Mouse (Mus musculus): ENCODE measurements around the gene Hyal2. TPM values are rescaled to one million over a fixed set of nuclear protein-coding genes. Genes with fewer than 3 reads are reported as not detected.

Hyal2 gene
- polyA plus RNA-seq, 1 experiment from 2014 or later: 143 TPM

DNA sequence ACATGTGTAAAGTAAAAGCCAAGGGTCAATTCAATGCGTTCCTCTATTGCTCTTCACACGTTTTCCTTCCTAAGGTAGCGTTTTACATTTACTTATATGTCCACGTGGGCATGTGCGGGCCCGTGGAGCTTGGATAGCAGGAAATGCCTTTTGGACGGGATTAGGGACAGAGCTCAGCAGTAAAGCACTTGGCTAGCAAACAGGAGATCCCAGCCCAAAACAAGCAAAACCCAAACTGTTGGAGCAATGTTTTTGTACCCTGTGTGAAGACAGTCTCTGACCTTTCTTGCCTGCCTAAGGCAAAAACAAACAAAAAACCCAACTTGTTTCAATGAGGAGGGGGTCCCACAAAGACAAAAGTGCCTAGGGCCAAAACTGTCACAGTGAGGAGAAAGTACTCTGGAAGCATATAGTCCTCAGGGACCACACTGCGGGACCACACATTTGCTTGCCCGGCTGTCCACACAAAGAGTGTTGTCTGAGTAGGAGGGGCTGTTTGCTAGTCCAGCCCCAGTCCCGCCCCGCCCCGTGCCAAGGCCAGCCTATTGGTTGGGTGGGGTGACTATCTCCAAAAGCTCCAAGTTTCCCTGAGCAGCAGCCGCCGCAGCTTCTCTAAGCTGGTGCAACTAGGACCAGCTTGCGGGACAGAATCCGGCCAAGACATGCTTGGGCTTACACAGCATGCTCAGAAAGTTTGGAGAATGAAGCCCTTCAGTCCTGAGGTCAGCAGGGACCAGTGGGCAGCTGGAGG lies 8.8 kb downstream of the Hyal2 start, which contains the start of gene Hyal1:
Gene Hyal1, plus strand, starts transcription at position 571 of the 751 bp plus-strand sequence.
- Histone ChIP-seq H3K27me3 (ENCODE audit: low read depth, poor library complexity, severe bottlenecking) (no peaks in the 10 kb centered on the region), H3K9me3 (replicated peaks) (0 out of 2 replicates have a peak, but pooled peaks cover 6% of the 10 kb centered on the region), H3K36me3 (peaks cover 39% of the 10 kb centered on the region), H3K27ac (replicated peaks) (peak within 1 kb of the TSS; percentile 81), H3K4me1 (peaks cover 66% of the 10 kb centered on the region), H3K4me3 (peak within 1 kb of the TSS; percentile 53)
- WGBS: 30% methylated on average over 16 of the region's 16 CpGs
- peak; percentile 85 for DNase-seq (ENCODE audit: low spot score)

DNA sequence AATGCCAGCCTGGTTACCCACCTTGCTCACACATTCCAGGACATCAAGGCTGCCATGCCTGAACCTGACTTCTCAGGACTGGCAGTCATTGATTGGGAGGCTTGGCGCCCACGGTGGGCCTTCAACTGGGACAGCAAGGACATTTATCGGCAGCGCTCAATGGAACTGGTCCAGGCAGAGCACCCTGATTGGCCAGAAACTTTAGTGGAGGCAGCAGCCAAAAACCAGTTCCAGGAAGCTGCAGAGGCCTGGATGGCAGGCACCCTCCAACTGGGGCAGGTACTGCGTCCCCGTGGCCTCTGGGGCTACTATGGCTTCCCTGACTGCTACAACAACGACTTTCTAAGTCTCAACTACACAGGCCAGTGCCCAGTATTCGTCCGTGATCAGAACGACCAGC lies 10.1 kb downstream of the Hyal2 start:
- H3K36me3 ChIP-seq: peaks cover 31% of the 10 kb centered on the region
- H3K27me3 ChIP-seq (ENCODE audit: low read depth, poor library complexity, severe bottlenecking): no peaks in the 10 kb centered on the region
- DNase-seq (ENCODE audit: low spot score): no peak
- H3K27ac ChIP-seq (replicated peaks): 0 out of 2 replicates have a peak overlapping the region, but pooled peaks have one; percentile 35
- WGBS: 95% methylated on average over 10 of the region's 10 CpGs
- 0 out of 2 replicates have a peak, but pooled peaks cover 6% of the 10 kb centered on the region for H3K9me3 ChIP-seq (replicated peaks)
- peaks cover 67% of the 10 kb centered on the region for H3K4me1 ChIP-seq
- peak overlapping the region; percentile 53; the same call in 1 of the 2 replicates for H3K4me3 ChIP-seq

DNA sequence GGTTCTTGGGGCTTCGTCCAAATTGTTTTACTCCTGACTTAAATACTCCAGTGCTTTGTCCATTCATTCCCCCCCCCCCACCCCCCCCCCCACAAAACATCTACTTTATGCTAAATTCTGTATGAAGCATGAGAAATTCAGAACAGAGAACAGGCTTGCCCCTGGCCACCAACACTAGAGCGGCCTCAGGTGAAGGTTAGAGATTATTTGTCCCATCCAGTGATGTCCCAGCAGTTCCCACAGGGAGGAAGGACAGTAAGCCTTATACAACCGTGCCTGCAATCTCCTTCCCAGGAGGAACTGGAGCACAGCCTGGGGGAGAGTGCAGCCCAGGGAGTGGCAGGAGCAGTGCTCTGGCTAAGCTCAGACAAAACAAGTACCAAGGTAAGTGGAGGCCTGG lies 10.8 kb downstream of the Hyal2 start, which contains the start of gene Naa80:
Gene Naa80, plus strand, starts transcription at position 301 of the 400 bp plus-strand sequence.
- no peak for DNase-seq (ENCODE audit: low spot score)
- H3K36me3 ChIP-seq: peaks cover 31% of the 10 kb centered on the region
- 0 out of 2 replicates have a peak, but pooled peaks cover 2% of the 10 kb centered on the region for H3K9me3 ChIP-seq (replicated peaks)
- 0 out of 2 replicates have a peak within 1 kb of the TSS, but pooled peaks have one; percentile 35 for H3K27ac ChIP-seq (replicated peaks)
- peak within 1 kb of the TSS; percentile 66; the same call in 1 of the 2 replicates for H3K4me3 ChIP-seq
- H3K27me3 ChIP-seq (ENCODE audit: low read depth, poor library complexity, severe bottlenecking): no peaks in the 10 kb centered on the region
- peaks cover 67% of the 10 kb centered on the region for H3K4me1 ChIP-seq
- 81% methylated on average over 3 of the region's 3 CpGs for whole genome bisulfite sequencing

DNA sequence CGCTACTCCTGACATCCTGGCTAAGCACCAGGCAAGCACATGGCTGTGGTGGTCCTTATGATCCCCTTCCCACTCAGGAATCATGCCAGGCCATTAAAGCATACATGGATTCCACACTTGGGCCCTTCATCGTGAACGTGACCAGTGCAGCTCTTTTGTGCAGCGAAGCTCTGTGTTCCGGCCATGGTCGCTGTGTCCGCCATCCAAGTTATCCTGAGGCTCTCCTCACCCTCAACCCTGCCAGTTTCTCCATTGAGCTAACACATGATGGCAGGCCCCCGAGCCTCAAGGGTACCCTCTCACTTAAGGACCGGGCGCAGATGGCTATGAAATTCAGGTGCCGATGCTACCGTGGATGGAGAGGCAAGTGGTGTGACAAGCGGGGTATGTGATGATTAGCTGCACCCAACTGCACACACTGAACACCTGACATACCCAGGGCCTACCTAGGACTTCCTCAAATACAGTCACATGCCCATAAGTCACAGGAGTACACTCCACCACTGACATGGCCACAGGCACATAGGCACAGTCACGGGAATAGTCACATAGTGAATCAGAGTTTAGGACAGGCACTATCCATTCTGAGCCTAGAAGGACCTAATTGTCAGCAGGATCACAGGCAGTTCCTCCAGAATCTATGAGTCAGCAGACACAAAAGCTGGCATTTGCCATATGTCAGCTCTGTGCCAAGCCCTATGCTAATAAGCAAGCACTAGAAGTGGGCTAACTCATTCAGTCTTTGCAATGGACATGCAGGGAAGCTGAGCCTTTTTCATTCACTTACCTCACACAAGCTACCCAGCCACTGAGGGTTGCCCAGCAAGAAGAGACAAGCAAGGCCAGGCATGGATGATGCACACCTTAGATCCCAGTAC lies 11.5 kb downstream of the Hyal2 start:
- peaks cover 67% of the 10 kb centered on the region for H3K4me1 ChIP-seq

DNA sequence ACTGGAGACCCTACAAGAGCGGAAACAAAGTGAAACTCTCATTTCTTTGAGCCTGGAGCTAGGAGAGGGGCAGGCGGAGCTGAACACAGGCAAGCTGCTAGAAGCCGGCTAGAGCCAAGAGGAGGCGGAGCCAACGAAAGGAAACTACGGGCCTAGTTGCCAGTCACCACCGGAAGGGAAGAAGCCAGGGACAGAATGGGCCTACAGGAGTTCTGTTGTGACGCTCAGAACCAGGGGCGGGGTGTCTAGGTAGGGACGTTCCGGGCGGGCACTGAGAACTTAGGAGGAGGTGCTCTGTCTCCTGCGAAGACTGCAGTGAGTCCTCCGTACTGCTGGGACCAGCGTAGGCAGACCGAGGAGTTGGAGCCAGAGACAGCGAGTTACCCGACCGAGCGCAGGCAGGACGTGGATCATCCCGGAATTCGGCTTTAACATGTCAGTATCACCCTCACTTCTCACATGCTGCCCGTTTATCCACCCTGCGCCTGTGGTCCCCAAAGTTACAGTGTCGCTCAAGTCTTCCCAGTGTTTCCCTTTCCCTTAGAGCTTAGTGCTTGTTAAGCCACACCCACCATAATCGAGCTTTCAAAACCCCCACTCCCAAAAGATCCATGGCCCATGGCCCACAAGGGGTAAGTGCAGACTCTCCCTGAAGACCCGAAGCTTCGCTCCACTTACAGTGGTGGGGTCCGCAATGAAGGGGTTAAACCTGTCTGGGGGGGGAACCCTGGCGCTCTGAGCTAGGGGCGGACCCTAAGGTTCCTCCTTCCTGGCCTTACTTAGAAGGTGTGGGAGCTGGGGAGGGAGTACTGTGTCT lies 13.0 kb downstream of the Hyal2 start, which contains the start of gene Hyal3:
Gene Hyal3, plus strand, starts transcription at position 318 of the 817 bp plus-strand sequence.
- 1% methylated on average over 32 of the region's 32 CpGs for WGBS
- peak; percentile 82 for DNase-seq (ENCODE audit: low spot score)
- no peaks in the 10 kb centered on the region for H3K9me3 ChIP-seq (replicated peaks)
- peaks cover 24% of the 10 kb centered on the region for H3K36me3 ChIP-seq
- H3K27ac ChIP-seq (replicated peaks): peak within 1 kb of the TSS; percentile 89
- peak within 1 kb of the TSS; percentile 66 for H3K4me3 ChIP-seq
- H3K4me1 ChIP-seq: peaks cover 64% of the 10 kb centered on the region
- no peaks in the 10 kb centered on the region for H3K27me3 ChIP-seq (ENCODE audit: low read depth, poor library complexity, severe bottlenecking)

More for the DNA sequence above, 11.5 kb downstream of the Hyal2 start:
- no peaks in the 10 kb centered on the region for H3K27me3 ChIP-seq (ENCODE audit: low read depth, poor library complexity, severe bottlenecking)
- no peaks in the 10 kb centered on the region for H3K9me3 ChIP-seq (replicated peaks)
- peaks cover 30% of the 10 kb centered on the region for H3K36me3 ChIP-seq
- H3K4me3 ChIP-seq: peak overlapping the region; percentile 66; the same call in 1 of the 2 replicates
- DNase-seq (ENCODE audit: low spot score): no peak
- WGBS: 94% methylated on average over 14 of the region's 14 CpGs
- H3K27ac ChIP-seq (replicated peaks): 0 out of 2 replicates have a peak overlapping the region, but pooled peaks have one; percentile 34

DNA sequence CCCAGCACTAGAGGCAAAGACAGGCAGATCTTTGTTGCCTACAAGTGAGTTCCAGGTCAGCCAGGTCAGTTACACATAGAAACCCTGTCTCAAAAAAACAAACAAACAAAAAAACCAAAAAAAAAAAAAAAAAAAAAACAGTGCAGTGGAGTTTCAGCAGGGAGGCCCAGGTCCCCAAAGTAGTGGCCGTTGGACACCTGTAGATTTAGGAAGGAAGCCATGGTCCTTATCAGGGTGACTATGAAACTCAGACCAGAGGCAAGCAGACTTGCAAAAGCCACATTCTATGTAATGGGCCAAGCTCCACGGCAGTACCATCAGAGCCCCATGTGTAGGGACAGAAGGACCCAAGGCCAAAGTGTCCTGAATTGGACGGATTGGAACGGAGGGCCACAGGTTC lies 13.8 kb downstream of the Hyal2 start:
- Histone ChIP-seq H3K4me1 (peaks cover 57% of the 10 kb centered on the region), H3K9me3 (replicated peaks) (no peaks in the 10 kb centered on the region), H3K4me3 (peak overlapping the region; percentile 66), H3K27me3 (ENCODE audit: low read depth, poor library complexity, severe bottlenecking) (no peaks in the 10 kb centered on the region), H3K27ac (replicated peaks) (peak overlapping the region; percentile 89; the same call in 1 of the 2 replicates), H3K36me3 (peaks cover 24% of the 10 kb centered on the region)
- DNase-seq (ENCODE audit: low spot score): no peak
- 82% methylated on average over 4 of the region's 4 CpGs for WGBS

DNA sequence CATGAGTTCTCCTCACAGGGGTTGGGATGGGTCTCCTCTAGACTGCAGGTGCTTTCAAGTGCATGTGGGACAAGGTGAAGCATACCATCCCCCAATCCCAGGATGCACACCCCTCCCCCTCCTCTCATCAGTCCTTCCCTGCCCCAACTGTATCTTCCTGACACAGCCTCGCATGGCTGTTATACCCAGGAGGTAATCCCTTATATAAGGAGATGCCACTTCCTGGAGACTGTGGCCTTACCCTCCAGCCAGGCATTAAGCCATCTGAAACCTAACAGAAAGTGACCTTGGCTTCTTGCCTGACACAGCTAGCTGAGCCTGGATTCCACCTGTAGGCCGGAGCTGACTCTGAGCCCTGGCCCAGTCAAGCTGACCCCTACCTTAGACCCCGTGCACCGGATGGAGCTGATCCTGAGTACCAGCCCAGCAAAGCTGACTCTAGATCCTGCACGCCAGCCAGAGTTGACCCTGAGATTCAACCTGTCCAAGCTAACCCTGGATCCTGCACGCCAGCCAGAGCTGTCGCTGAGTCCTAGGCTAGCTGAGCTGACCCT lies 14.8 kb downstream of the Hyal2 start:
- Histone ChIP-seq H3K4me3 (peak overlapping the region; percentile 5; the same call in 1 of the 2 replicates), H3K9me3 (replicated peaks) (no peaks in the 10 kb centered on the region), H3K4me1 (peaks cover 53% of the 10 kb centered on the region), H3K36me3 (peaks cover 24% of the 10 kb centered on the region), H3K27me3 (ENCODE audit: low read depth, poor library complexity, severe bottlenecking) (no peaks in the 10 kb centered on the region), H3K27ac (replicated peaks) (no peak overlapping the region; the same call in 1 of the 2 replicates)
- no peak for DNase-seq (ENCODE audit: low spot score)
- 93% methylated on average over 7 of the region's 7 CpGs for WGBS

DNA sequence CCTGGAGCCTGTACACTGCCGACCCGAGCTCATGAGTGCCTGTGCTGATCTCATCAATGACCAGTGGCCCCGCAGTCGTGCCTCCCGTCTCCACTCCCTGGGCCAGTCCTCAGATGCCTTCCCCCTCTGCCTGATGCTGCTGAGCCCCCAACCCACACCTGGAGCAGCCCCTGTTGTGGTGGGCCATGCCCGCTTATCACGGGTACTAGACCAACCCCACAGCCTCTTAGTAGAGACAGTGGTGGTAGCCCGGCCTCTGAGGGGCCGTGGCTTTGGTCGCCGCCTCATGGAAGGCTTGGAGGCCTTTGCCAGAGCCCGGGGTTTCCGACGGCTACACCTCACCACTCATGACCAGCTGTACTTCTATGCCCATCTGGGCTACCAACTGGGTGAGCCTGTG lies 15.4 kb downstream of the Hyal2 start:
- Histone ChIP-seq H3K9me3 (replicated peaks) (no peaks in the 10 kb centered on the region), H3K4me3 (no peak overlapping the region), H3K36me3 (peaks cover 24% of the 10 kb centered on the region), H3K4me1 (peaks cover 51% of the 10 kb centered on the region), H3K27me3 (ENCODE audit: low read depth, poor library complexity, severe bottlenecking) (no peaks in the 10 kb centered on the region), H3K27ac (replicated peaks) (no peak overlapping the region)
- WGBS: 94% methylated on average over 14 of the region's 14 CpGs
- DNase-seq (ENCODE audit: low spot score): no peak

DNA sequence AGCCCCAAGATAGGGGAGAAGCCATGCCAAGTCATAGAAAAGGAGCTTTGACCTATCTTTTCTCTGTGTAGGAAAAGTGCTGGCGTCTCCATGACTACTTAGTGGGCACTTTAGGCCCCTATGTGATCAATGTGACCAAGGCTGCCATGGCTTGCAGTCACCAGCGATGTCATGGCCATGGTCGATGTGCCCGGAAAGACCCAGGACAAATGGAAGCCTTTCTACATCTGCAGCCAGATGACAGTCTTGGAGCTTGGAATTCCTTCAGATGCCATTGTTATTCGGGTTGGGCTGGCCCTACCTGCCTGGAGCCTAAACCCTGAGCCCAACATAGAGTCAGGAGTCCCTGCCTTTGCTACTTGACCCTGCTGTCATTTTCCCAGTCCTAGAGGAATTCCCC lies 18.8 kb downstream of the Hyal2 start:
- DNase-seq (ENCODE audit: low spot score): no peak
- WGBS: 89% methylated on average over 5 of the region's 5 CpGs
- H3K36me3 ChIP-seq: peaks cover 44% of the 10 kb centered on the region
- no peaks in the 10 kb centered on the region for H3K27me3 ChIP-seq (ENCODE audit: low read depth, poor library complexity, severe bottlenecking)
- H3K4me3 ChIP-seq: peak overlapping the region; percentile 78; the same call in 1 of the 2 replicates
- H3K27ac ChIP-seq (replicated peaks): 0 out of 2 replicates have a peak overlapping the region, but pooled peaks have one; percentile 49
- H3K9me3 ChIP-seq (replicated peaks): no peaks in the 10 kb centered on the region
- peaks cover 33% of the 10 kb centered on the region for H3K4me1 ChIP-seq

DNA sequence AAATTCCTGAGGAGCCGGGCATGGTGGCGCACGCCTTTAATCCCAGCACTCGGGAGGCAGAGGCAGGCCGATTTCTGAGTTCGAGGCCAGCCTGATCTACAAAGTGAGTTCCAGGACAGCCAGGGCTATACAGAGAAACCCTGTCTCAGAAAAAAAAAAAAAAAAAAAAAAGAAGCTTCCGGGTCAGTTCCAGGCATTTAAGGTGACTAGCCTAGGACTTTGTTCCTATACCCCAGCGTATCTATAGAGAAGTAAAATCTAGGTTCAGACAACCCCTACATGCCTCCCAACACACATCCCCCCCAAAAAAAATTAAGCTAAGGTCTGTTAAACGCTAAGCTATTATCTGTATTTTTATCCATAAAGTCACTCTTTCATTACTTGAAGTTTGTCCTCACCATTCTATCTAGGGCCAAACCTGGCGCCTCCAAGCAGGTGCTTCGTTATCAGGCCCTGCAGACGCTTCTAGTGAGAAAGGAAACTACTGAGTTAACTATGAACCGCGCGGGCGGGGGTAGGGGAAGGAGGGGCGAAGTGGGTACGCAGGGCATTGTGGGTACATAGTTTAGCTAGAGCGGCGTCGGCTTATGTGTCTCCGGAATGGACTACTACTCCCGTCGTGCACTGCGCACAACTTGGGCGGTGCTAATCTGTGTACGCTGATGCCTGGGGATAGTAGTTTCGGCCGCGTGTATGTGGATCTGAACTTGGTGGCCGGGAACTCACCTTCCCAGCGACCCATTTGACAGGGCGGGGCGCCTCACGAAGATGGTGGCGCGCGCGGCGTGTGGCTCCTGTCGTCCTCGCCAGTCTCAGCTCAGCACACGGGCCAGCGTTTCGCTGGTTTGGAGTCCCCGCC lies 19.5 kb downstream of the Hyal2 start, which contains the start of gene Ifrd2:
Gene Ifrd2, plus strand, starts transcription at position 669 of the 859 bp plus-strand sequence.
- Histone ChIP-seq H3K27me3 (ENCODE audit: low read depth, poor library complexity, severe bottlenecking) (no peaks in the 10 kb centered on the region), H3K9me3 (replicated peaks) (no peaks in the 10 kb centered on the region), H3K36me3 (peaks cover 51% of the 10 kb centered on the region), H3K27ac (replicated peaks) (peak within 1 kb of the TSS; percentile 87), H3K4me1 (peaks cover 29% of the 10 kb centered on the region), H3K4me3 (peak within 1 kb of the TSS; percentile 78)
- WGBS: 15% methylated on average over 46 of the region's 46 CpGs
- DNase-seq (ENCODE audit: low spot score): peak; percentile 96

All from midbrain, embryonic 10.5 days (tissue).